Mouse (Mus musculus) kidney, adult 11 months (tissue): ENCODE measurements around the gene Mrps5.

ENCODE experiments used
- DNase-seq: peaks from one replicate; pipeline ENCODE4 v3.0.0; 2022

The Mrps5 gene

DNA sequence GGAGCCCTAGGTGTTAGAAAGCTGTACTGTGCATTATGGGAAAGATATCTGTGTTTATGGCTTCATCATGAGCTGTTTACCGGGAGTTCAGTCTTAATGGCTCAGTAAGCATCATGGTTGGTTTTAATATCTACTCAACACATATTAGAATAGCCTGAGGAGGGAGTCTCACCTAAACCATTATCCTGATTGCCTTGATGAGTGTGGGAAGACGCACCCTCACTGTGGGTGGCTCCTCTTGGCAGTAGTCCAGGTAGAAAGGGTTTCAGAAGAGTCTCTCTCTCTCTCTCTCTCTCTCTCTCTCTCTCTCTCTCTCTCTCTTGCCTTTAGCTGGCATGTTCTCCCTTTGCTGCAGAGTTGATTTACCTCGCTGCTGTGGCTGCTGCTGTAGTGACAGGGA lies 35.0 kb downstream of the Mrps5 start:
- DNase-seq, result no peak

GRCm38 (mm10) chr2:127624786-127625185 lies 37.8 kb downstream of the Mrps5 start:
- no peak for DNase-seq

DNA sequence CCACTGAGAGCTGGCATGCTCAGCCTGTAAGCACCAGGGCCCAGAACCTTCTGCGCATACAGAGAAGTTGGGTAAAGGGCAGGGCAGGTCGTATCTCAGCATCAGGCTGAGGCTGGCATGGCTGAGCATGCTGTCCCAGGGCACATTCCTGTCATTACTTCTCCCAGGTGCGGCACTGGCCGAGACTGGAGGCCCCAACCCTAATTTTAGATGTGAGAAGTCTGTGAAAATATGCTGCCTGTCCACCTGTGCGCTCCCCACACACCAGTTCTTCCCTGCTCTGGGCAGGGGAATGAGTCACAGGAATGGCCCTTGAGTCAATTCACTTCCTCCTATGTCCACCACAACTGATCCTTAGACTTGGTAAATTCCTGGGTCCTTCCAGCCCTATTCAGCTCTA lies 38.6 kb downstream of the Mrps5 start:
- DNase-seq, result peak; percentile 84

GRCm38 (mm10) chr2:127627354-127627753 lies 40.3 kb downstream of the Mrps5 start:
- DNase-seq, result no peak

DNA sequence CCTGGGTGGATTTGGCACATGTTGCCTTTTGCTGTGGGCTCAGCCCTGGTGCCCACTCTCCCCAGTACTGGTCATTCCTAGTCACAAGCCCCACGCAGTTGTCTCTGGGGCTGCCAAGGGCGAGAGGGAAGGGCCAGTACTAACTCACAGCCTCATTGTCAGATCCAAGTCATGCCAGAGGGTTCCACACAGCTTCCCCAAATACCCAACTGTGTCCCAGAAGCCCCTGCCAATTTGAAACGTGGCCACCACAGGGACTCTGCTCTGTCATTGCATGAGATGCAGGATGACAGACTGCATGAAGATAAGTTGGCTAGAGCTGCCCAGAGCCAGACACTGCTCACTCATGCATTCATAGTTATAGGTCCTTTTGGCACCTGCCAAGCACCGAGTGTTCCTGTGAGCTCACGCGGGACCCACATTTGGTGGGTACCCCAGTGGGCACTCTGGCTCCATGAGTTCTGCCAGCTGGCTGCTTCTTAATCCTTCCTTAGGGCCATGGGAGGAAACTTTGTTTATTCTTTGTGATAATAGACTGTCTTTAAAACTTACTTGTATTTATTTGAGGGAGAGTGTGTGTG lies 41.1 kb downstream of the Mrps5 start:
- no peak for DNase-seq

GRCm38 (mm10) chr2:127632601-127633000 lies 45.6 kb downstream of the Mrps5 start:
- DNase-seq, result no peak

DNA sequence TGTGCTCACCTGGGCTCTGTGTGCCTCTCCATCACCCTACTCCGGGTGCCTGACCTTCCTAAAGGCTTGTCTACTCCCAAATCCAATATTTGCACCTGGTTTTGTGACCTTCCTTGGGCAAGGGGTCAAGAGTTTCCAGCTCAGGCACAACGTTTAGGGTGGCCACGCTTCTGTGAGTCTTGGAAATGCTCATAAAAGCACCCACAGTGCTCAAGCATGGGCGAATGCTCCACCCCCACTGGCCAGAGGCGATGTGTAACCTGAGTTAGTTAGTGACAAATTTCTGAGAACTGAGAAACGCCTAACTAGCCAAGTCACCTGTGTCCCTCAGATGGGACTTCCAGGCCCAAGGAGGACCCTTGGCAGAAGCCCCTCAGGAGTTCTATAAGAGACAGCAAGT lies 48.6 kb downstream of the Mrps5 start:
- peak; percentile 95 for DNase-seq

DNA sequence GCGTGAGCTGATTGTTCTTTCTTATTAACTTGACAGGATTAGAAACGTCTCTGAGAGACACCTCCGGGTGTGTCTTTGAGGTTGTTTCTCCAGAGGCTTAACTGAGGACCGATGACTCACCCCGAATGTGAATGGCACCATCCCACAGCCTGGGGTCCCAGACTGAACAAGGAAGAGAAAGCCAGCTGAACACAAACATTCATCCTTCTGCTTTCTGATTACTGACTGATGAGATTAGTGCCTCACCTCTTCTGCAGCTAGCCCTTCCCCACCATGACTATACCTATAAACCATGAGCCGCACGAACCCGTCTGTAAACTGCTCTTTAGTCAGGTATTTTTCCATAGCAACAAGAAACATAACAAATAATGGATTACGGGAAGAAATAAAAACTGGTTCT lies 52.0 kb downstream of the Mrps5 start:
- no peak for DNase-seq

DNA sequence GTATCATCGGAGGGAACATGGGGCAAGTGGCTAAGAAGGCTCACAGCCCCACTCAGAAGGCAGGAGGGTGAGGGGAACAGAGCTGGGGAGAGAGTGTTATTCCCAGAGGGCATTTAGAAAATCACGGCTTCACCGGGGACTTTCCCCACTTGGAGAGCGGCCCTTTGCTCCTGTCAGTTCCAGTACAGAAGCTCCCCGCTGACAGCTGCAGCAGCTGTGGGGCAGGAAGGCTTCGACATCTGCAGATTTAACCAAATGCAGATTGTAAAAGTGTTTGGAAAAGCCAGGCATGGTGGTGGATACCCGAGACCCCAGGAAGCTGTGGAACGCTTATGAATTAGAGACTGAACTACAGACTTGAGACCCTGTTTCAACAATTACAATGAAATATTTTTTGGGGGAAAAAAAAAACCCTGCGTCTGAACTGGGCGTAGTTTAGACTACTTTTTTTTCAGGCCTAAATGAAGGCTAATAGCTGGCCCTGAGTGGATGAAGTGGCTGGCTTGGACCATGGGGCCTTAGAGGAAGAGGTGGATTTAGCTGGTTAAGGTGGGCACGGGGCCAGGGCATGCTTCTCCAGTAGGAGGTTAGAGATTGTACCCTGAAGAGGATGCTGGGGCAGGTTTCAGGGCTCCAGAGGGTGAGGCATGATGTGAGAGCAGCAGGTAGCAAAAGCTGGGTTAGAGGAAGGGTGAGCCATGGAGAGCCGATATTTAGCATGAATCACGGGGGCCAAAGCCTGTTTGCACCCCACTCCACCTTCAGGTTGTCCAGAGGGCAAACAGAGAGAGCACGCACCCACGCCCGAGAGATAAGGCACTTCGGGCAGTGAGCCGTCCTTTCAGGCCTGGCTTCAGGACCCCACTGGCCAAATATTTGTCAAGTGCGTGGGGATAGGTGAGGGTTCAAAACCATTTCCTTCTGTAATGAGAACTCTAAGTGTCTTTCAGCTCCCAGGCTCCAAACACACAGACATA lies 57.0 kb downstream of the Mrps5 start:
- DNase-seq, result no peak

DNA sequence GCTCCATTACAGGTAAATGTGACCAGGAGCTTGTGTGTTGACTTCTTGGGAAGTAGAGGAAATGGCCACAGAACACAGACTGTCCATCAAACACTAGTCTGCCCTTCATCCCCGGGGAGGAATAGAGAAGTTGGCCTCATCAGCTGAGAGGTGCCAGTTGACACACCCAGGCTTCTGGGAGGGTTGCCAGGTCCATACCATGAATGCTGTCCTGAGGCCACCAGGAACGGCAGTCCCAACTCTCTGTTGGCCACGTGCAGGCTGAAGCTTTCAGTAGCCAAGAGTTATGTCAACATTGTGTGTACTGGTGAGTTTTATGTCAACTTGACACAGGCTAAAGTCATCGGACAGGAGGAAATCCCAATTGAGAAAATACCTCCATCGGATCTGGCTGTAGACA lies 59.9 kb downstream of the Mrps5 start:
- no peak for DNase-seq

GRCm38 (mm10) chr2:127648145-127648544 lies 61.1 kb downstream of the Mrps5 start:
- no peak for DNase-seq

GRCm38 (mm10) chr2:127649921-127650320 lies 62.9 kb downstream of the Mrps5 start:
- peak; percentile 73 for DNase-seq

DNA sequence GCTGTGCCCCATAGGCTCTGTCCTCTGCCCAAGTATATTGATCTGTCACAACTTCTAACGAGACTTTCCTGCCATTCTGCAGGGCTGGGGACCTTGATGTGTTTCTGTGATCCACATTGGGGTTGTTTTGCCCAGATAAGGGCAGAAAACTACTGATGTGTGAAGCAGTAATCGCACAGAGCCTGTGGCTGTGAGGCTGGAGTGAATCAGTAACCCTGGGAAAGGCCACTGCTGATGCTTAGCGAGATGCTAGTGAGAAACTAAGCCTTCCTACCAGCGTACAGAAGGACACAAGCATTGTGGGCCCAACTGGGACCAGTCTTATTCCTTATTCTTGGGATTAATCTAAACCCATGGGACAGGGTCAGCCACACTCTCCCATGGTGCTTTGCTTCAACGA lies 64.6 kb downstream of the Mrps5 start:
- DNase-seq, result peak; percentile 66

DNA sequence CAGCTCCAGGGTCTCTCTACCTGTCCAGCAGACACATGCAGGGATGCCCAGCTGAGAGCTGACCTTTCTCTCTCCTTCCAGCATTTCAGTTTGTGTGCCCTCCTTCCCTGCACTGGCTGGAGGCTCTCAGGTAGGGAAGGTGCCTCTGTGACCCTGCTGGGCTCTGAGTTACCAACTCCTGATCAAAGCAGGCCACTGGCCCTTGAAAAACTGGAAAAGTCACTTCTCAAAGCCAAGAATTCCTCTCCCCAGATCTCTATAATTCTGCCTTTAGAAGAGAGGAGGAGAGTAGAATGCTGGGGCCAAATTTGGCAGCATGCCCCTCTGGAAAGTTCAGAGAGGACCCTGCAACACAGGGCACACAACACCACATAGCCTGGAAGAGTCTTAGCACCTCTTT lies 65.3 kb downstream of the Mrps5 start:
- peak; percentile 64 for DNase-seq

- DNase-seq, result no peak
Observed at GRCm38 (mm10) chr2:127652805-127653204, 65.8 kb downstream of the Mrps5 start.

GRCm38 (mm10) chr2:127654786-127655185 lies 67.8 kb downstream of the Mrps5 start:
- DNase-seq, result peak; percentile 63

GRCm38 (mm10) chr2:127655419-127655818 lies 68.4 kb downstream of the Mrps5 start:
- DNase-seq, result peak; percentile 60

DNA sequence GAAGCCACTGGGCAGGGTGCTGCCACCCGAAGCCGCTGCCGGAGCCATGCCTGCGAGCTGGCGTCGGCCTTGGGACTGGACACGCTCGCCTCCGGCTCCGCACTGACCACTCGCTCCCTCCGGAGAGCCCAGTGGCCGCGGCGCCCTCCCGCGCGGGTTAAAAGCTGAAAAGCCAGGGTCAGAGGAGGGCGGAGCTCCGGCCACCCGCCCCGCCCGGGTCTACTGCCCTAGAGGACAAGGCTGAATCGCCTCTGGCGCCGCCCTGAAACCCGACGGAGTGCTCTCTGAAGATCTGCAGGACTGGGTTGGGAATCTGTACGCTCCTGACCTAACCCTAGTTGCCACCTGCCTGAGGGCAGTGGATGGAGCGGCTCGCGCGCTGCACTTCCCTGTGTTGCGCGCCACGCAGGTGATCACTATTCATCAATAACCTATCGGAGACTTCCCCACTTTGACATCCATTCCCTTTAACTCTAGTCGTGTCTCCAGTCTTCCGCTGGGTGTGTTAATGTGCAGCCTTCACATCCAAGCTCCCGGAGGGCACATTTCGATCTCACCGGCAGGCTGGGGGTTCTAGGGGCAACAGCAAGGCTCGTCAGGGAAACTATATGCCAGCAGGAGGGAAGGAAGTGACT lies 69.2 kb downstream of the Mrps5 start, which contains the start of gene Mal:
TSS of gene Mal (minus strand) at position 610 of the 635 bp plus-strand sequence.
- peak; percentile 84 for DNase-seq
